Mouse (Mus musculus): ENCODE measurements around the gene S100a2. TPM values are rescaled to one million over a fixed set of nuclear protein-coding genes. Genes with fewer than 3 reads are reported as not detected.

Gene S100a2
- not detected in 2 replicates for polyA plus RNA-seq (2011; ENCODE audit: insufficient read depth, insufficient read length, low read depth, missing spikeins)

GRCm38 (mm10) chr3:90589947-90590346, at the start of gene S100a2:
Gene S100a2 (plus strand): TSS chr3:90590247.
- Histone ChIP-seq H3K27ac (ENCODE audit: insufficient read depth, low read length) (no peak within 1 kb of the TSS), H3K4me3 (ENCODE audit: low read depth, low read length) (no peak within 1 kb of the TSS), H3K36me3 (ENCODE audit: control insufficient read depth, insufficient read depth, low read length, poor library complexity, severe bottlenecking) (no peaks in the 10 kb centered on the region), H3K9ac (ENCODE audit: low read depth, poor library complexity, severe bottlenecking) (no peak within 1 kb of the TSS), H3K9me3 (replicated peaks; ENCODE audit: control insufficient read depth, insufficient read depth, low read length, poor library complexity, severe bottlenecking) (peaks cover 8% of the 10 kb centered on the region), H3K27me3 (ENCODE audit: control insufficient read depth, insufficient read depth, low read length, poor library complexity, severe bottlenecking) (no peaks in the 10 kb centered on the region), H3K4me1 (ENCODE audit: control insufficient read depth, insufficient read depth, low read length) (peaks cover 2% of the 10 kb centered on the region)
- TF ChIP-seq POLR2A (IDR thresholded peaks at IDR 0.05; ENCODE audit: insufficient read depth, low read length): no peak
- no peak for TF ChIP-seq EP300 (IDR thresholded peaks at IDR 0.05; ENCODE audit: insufficient read depth, low read depth, low read length)
- TF ChIP-seq CTCF (IDR thresholded peaks at IDR 0.05; ENCODE audit: low read depth, low read length): no peak

- Histone ChIP-seq H3K9me3 (replicated peaks; ENCODE audit: control insufficient read depth, insufficient read depth, low read length, poor library complexity, severe bottlenecking) (no peaks in the 10 kb centered on the region), H3K27me3 (ENCODE audit: control insufficient read depth, insufficient read depth, low read length, poor library complexity, severe bottlenecking) (no peaks in the 10 kb centered on the region), H3K4me1 (ENCODE audit: control insufficient read depth, insufficient read depth, low read length) (no peaks in the 10 kb centered on the region), H3K4me3 (ENCODE audit: low read depth, low read length) (no peak overlapping the region), H3K27ac (ENCODE audit: insufficient read depth, low read length) (no peak overlapping the region), H3K36me3 (ENCODE audit: control insufficient read depth, insufficient read depth, low read length, poor library complexity, severe bottlenecking) (no peaks in the 10 kb centered on the region), H3K9ac (ENCODE audit: low read depth, poor library complexity, severe bottlenecking) (no peak overlapping the region)
- no peak for TF ChIP-seq POLR2A (IDR thresholded peaks at IDR 0.05; ENCODE audit: insufficient read depth, low read length)
- no peak for TF ChIP-seq CTCF (IDR thresholded peaks at IDR 0.05; ENCODE audit: low read depth, low read length)
- no peak for TF ChIP-seq EP300 (IDR thresholded peaks at IDR 0.05; ENCODE audit: insufficient read depth, low read depth, low read length)
Observed at GRCm38 (mm10) chr3:90540904-90541303, 49.1 kb upstream of the S100a2 start.

GRCm38 (mm10) chr3:90549676-90550420, 40.2 kb upstream of the S100a2 start:
- TF ChIP-seq EP300 (IDR thresholded peaks at IDR 0.05; ENCODE audit: insufficient read depth, low read depth, low read length): no peak
- no peak for TF ChIP-seq CTCF (IDR thresholded peaks at IDR 0.05; ENCODE audit: low read depth, low read length)
- no peak for TF ChIP-seq POLR2A (IDR thresholded peaks at IDR 0.05; ENCODE audit: insufficient read depth, low read length)
- Histone ChIP-seq H3K4me3 (ENCODE audit: low read depth, low read length) (no peak overlapping the region), H3K9ac (ENCODE audit: low read depth, poor library complexity, severe bottlenecking) (no peak overlapping the region), H3K27ac (ENCODE audit: insufficient read depth, low read length) (no peak overlapping the region), H3K36me3 (ENCODE audit: control insufficient read depth, insufficient read depth, low read length, poor library complexity, severe bottlenecking) (no peaks in the 10 kb centered on the region), H3K9me3 (replicated peaks; ENCODE audit: control insufficient read depth, insufficient read depth, low read length, poor library complexity, severe bottlenecking) (no peaks in the 10 kb centered on the region), H3K4me1 (ENCODE audit: control insufficient read depth, insufficient read depth, low read length) (no peaks in the 10 kb centered on the region), H3K27me3 (ENCODE audit: control insufficient read depth, insufficient read depth, low read length, poor library complexity, severe bottlenecking) (no peaks in the 10 kb centered on the region; the same call in 1 of the 2 replicates)

- H3K27ac ChIP-seq (ENCODE audit: insufficient read depth, low read length): no peak overlapping the region
- no peaks in the 10 kb centered on the region; the same call in 1 of the 2 replicates for H3K27me3 ChIP-seq (ENCODE audit: control insufficient read depth, insufficient read depth, low read length, poor library complexity, severe bottlenecking)
- no peak overlapping the region for H3K4me3 ChIP-seq (ENCODE audit: low read depth, low read length)
- no peak for TF ChIP-seq EP300 (IDR thresholded peaks at IDR 0.05; ENCODE audit: insufficient read depth, low read depth, low read length)
- no peak for TF ChIP-seq POLR2A (IDR thresholded peaks at IDR 0.05; ENCODE audit: insufficient read depth, low read length)
- TF ChIP-seq CTCF (IDR thresholded peaks at IDR 0.05; ENCODE audit: low read depth, low read length): no peak
- no peaks in the 10 kb centered on the region for H3K9me3 ChIP-seq (replicated peaks; ENCODE audit: control insufficient read depth, insufficient read depth, low read length, poor library complexity, severe bottlenecking)
- no peaks in the 10 kb centered on the region for H3K4me1 ChIP-seq (ENCODE audit: control insufficient read depth, insufficient read depth, low read length)
- no peaks in the 10 kb centered on the region for H3K36me3 ChIP-seq (ENCODE audit: control insufficient read depth, insufficient read depth, low read length, poor library complexity, severe bottlenecking)
- no peak overlapping the region for H3K9ac ChIP-seq (ENCODE audit: low read depth, poor library complexity, severe bottlenecking)
Observed at GRCm38 (mm10) chr3:90550421-90550790, 39.6 kb upstream of the S100a2 start.

- Histone ChIP-seq H3K4me1 (ENCODE audit: control insufficient read depth, insufficient read depth, low read length) (no peaks in the 10 kb centered on the region), H3K27me3 (ENCODE audit: control insufficient read depth, insufficient read depth, low read length, poor library complexity, severe bottlenecking) (no peaks in the 10 kb centered on the region), H3K27ac (ENCODE audit: insufficient read depth, low read length) (no peak overlapping the region), H3K9me3 (replicated peaks; ENCODE audit: control insufficient read depth, insufficient read depth, low read length, poor library complexity, severe bottlenecking) (no peaks in the 10 kb centered on the region), H3K9ac (ENCODE audit: low read depth, poor library complexity, severe bottlenecking) (no peak overlapping the region), H3K4me3 (ENCODE audit: low read depth, low read length) (no peak overlapping the region), H3K36me3 (ENCODE audit: control insufficient read depth, insufficient read depth, low read length, poor library complexity, severe bottlenecking) (no peaks in the 10 kb centered on the region)
- no peak for TF ChIP-seq EP300 (IDR thresholded peaks at IDR 0.05; ENCODE audit: insufficient read depth, low read depth, low read length)
- TF ChIP-seq POLR2A (IDR thresholded peaks at IDR 0.05; ENCODE audit: insufficient read depth, low read length): no peak
- TF ChIP-seq CTCF (IDR thresholded peaks at IDR 0.05; ENCODE audit: low read depth, low read length): no peak
Observed at GRCm38 (mm10) chr3:90552231-90552630, 37.8 kb upstream of the S100a2 start.

- Histone ChIP-seq H3K9me3 (replicated peaks; ENCODE audit: control insufficient read depth, insufficient read depth, low read length, poor library complexity, severe bottlenecking) (no peaks in the 10 kb centered on the region), H3K36me3 (ENCODE audit: control insufficient read depth, insufficient read depth, low read length, poor library complexity, severe bottlenecking) (no peaks in the 10 kb centered on the region), H3K27ac (ENCODE audit: insufficient read depth, low read length) (no peak overlapping the region), H3K27me3 (ENCODE audit: control insufficient read depth, insufficient read depth, low read length, poor library complexity, severe bottlenecking) (no peaks in the 10 kb centered on the region), H3K4me3 (ENCODE audit: low read depth, low read length) (no peak overlapping the region), H3K9ac (ENCODE audit: low read depth, poor library complexity, severe bottlenecking) (no peak overlapping the region), H3K4me1 (ENCODE audit: control insufficient read depth, insufficient read depth, low read length) (no peaks in the 10 kb centered on the region)
- TF ChIP-seq EP300 (IDR thresholded peaks at IDR 0.05; ENCODE audit: insufficient read depth, low read depth, low read length): no peak
- TF ChIP-seq POLR2A (IDR thresholded peaks at IDR 0.05; ENCODE audit: insufficient read depth, low read length): no peak
- TF ChIP-seq CTCF (IDR thresholded peaks at IDR 0.05; ENCODE audit: low read depth, low read length): no peak
Observed at GRCm38 (mm10) chr3:90555954-90556353, 34.1 kb upstream of the S100a2 start.

Data from ES-Bruce4 (cell line).